Mouse (Mus musculus) central nervous system, embryonic 18 days (tissue): ENCODE measurements around the gene H2afx. TPM values are rescaled to one million over a fixed set of nuclear protein-coding genes. Genes with fewer than 3 reads are reported as not detected.

ENCODE experiments used
- polyA plus RNA-seq: library from polyadenylated mRNA; depleted of rRNA; stranded (reverse); fragments of >200 nt; gene quantifications from 2 replicates; pipeline ENCODE4 v1.2.3, GENCODE M21; 2012; rRNA removed

H2afx gene
- polyA plus RNA-seq = 123 and 133 TPM in 2 replicates

DNA sequence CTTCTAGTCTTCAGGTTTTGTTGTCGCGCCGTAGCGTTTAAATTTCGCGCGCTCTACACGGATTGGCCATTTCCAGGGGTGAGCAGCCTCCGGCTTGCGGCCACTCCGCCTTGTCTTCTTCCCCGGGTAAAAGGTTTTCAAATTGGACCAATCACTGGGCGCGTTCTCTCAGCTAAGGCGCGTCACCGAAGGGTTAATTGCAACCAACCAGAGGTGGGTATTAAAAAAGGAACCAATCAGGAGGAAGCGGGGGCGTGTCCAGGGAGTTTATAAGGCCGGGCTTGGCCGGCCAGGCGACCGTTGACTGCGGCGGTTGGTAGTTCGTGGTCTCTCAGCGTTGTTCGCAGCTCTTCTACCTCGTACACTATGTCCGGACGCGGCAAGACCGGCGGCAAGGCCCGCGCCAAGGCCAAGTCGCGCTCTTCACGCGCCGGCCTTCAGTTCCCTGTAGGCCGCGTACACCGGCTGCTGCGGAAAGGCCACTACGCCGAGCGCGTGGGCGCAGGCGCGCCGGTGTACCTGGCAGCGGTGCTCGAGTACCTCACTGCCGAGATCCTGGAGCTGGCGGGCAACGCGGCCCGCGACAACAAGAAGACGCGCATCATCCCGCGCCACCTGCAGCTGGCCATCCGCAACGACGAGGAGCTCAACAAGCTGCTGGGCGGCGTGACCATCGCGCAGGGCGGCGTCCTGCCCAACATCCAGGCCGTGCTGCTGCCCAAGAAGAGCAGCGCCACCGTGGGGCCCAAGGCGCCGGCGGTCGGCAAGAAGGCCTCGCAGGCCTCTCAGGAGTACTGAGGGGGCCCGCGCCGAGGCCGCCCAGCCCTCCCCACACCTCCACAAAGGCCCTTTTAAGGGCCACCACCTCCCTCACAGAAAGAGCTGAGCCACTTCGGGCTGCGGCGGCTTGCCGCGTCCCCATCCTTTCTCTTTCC, at the start of gene H2afx:
TSS of gene H2afx (plus strand) at position 299 of the 935 bp plus-strand sequence.

DNA sequence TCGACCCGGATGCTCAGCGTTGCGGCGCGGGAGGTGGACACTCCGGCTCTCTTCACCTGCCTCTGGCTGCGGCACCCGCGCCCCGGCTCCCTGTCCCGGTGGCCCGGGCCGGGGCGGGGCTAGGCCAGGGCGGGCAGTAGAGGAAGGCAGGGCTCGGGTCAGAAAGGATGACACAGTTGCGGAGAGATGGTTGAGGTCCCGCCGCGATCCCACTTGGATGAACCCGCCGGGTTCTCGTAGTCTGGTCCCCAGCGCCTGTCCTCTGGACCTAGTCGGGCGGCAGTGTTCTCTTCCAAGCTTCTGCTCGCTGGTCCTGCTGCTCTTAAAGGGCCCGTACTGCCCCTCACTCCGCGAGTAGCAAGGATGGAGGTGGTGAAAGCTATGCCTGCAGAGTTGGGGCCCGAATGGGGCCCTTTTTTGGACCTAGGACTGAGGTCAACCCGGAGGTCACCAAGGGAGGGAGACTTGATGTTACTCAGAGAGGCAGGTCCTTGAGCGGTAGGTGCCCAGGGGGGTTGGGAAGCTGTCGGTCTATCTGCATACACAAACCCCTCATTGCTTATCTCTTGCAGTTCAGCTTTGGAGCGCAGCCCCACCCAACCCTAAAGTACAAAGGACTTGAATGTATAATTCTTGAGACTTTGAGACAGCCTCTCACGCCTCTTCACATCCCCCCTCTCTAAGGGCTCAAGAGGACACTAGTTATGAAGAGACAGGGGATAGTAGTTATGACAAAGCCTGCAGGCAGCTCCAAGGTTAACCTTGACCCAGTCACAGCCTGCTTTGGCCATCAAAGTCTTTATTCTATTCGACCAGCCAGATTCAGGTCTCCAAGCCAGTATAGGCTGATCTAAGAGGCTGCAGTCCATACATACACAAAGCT, 46.2 kb upstream of the H2afx start, which contains the start of gene Abcg4:
TSS of gene Abcg4 (minus strand) at position 540 of the 883 bp plus-strand sequence.

DNA sequence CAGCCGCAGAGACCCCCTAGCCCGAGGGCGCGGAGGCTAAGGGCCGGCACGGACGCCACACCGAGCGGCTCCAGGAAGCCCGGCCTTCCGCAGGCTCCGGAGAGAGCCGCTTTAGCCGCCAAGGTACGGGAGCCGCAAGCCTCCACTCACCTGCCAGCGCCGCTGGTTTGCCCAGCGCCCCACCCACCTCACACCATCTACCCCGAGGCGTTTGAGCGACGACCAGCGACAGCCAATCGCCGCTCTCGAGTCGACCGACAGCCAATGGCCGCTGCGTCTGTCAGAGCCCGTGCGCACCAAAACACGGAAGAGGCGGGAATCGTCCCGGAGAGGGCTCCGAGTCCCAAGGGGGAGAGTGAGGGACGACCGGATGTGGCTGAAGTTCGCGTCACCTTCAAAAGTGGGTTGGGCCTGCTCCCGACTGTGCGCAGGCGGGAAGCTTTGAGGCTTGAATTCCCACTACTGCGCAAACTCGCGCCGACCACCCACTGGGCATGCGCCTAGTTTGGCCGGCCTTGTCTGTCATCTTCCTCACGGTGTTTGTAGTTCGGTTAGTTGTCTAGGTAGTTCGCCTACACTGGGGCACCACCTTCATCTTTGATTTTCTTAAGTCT, 28.9 kb upstream of the H2afx start, which contains the start of gene Hinfp:
TSS of gene Hinfp (minus strand) at position 206 of the 614 bp plus-strand sequence.

DNA sequence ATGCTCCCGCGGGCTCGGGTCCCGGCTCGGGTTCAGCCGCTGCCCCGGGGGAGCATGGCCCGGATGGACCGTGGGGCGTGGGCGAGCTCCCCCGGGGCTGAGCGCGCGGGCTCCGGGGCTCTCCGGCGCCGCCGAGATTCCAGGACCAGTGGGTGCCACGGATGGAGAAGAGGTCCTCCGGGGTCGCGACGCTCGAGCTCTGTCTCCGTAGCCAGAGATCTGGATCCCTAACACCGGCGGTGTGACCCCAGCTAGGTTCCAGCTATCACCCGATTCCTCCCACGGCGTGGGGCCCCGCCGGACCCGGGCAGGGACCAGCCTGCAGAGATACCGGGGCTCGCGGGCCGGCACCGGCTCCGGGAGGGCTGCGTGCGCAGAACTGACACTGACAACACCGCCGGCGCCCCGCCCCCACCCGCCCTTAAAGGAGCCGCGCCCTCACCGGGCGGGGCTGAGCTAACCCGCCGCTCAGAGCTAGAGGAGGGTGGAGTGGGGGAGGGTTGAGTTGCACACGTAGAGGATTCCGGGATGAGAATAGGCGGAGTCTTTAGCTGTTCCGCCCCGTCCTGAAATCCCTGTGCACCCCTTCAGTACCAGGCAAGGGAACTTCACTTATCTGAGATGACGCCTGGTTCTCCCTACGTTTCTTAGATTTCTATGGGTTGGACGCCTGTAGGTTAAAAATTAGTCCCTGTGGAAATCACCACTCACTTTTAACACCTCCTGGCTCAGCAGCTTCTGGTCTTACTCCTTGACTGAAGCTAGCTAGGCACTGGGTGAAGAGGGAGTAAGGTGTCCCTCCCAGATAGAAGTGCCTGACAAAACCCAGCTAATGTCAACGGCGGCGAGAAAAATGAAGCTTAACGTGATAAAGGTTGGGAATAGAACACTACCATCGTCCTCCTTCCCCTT, 14.4 kb upstream of the H2afx start, which contains the start of gene C2cd2l:
TSS of gene C2cd2l (minus strand) at position 399 of the 912 bp plus-strand sequence.

DNA sequence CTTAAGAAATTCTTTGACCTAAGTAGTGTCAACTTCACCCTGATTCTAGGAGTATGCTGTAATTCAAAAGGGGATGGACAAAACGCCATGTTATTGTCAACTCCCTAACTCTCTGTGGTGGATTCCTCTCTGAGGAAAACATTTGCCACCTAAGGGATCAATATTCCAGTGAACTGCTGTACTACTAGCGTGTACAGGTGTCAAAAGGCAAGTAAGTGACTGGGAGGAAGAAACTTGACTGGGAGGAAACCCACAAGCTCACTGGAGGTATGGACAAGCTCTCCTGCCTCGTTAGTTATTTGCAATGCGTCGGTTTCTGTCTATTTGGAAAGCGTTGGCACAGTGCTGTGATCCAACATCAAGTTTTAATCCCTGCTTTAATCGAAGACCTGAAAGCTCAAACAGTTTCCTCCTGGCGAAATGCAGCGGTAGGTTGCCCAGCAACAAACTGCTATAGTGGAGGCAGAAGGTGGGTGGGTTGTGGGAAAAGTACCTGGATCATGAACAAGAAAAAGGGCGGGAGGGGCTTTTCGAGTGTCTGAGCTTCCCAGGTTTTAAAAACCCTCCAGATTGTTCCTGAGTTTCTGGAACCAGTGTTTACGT, 8.6 kb upstream of the H2afx start, which contains the start of gene Dpagt1:
TSS of gene Dpagt1 (plus strand) at position 252 of the 603 bp plus-strand sequence.

DNA sequence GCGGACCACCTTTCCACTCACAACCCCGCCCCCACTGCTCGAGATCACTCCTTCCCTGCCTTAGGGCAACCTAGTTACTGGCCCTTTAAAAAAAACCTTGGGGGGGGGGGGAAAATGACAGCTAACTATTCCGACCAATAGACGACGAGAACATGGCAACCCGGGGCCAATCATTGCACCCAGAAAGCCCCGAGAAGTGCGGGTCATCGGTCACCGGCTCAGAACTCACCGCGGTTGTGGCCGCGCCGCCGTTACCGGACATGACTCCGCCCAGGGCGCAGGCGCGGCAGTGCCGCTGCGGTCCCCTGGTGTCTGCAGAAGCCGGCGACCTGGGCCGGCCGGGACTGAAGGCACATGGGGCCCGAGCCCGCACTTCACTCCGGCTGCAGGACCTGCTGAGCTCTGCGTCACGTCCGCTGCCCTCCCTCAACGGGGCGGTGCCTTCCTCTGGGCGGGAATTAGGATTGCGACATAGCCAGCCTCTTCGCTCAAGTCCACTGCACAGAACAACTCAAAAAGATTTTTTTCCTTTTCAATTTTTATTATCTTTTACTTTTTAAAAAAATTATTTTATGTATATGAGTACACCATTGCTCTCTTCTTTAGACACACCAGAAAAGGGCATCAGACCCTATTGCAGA, 9.4 kb downstream of the H2afx start, which contains the start of gene Hmbs:
TSS of gene Hmbs (minus strand) at position 448 of the 641 bp plus-strand sequence.

DNA sequence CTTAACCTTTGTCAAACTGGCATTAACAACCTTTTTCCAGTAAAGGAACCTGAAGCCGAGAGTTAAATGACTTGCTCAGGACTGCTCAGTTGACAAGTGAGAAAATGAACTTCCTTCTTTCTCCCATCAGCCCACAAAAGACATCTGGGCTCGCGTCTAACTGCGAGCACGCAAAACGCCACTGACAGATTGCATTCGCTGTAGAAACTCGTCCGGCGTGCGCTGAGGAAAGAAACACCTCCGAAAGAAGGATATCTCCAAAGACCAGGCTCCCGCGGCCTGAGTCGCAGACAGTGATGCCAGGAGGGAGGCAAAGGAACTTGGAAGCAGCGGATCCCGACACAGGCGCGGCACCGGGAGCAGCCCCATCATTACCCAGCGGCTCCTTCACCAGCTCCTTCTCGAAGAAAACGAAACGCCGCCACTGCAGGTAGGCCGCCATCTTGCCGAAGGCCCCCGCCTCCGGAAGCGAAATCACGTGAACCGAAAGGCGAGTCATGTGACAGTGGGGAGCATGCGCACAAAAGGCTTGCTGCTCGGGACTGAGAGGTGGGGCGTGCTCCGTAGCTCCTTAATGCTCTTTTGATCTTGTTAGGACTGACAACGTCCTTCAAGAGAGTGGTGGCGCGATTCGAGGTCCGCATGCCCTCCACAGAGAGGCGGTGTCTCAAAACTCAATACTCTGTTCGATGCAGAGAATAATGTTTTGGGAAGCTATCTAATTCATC, 26.9 kb downstream of the H2afx start, which contains the start of gene Vps11:
TSS of gene Vps11 (minus strand) at position 481 of the 728 bp plus-strand sequence.

DNA sequence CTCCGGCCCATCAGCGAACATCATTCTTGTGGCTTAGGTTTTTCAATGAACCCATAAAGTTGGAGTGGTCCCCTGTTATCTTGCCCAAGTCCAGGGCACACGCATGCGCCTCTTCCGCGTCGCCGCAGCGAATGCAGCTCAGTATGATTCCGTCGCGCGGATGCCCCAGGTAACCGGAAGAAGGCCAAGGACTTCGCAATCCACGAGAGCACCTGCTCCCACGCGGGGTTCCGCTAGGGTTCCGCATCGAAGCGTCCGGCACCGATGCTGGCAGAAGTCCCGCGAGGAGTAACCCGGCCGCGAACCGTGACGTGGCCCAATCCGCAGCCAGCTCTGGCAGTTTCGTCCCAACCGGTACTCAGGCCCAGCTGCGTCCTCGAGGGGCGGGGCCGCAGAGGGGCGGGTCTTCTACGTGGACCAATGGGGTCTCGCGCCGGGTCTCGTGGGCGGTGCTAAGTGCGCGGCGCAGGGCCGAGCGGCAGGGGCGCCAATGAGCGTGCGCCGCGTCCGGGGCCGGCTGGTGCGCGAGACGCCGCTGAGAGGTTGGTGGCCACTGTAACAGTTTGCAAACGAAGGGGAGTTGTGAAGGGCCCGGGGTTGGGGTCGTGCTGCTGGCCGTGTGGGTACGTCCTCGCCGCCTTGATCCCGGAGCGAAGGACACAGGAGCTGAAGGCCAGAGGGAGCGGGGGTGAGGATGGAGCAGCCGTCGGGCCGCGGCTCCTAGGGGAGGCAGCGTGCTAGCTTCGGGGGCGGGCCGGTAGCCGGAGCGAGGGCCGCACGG, 44.8 kb downstream of the H2afx start, which contains the start of gene Hyou1:
TSS of gene Hyou1 (plus strand) at position 437 of the 781 bp plus-strand sequence.

Other genes with a start within 250 kb of the H2afx start
- gene Mfrp, start 233.0 kb upstream of the H2afx start, polyA plus RNA-seq = 0.51 and 1.5 TPM in 2 replicates
- gene C1qtnf5, start 227.4 kb upstream of the H2afx start, polyA plus RNA-seq = 9.3 and 11.2 TPM in 2 replicates
- gene Gm49380, start 221.2 kb upstream of the H2afx start, polyA plus RNA-seq = 0.14 and 0.20 TPM in 2 replicates
- gene Rnf26, start 221.2 kb upstream of the H2afx start, polyA plus RNA-seq = 23.1 and 24.4 TPM in 2 replicates
- 17.9 and 19.4 TPM in 2 replicates for gene Mcam, start 200.2 kb upstream of the H2afx start, polyA plus RNA-seq
- 22.3 and 23.5 TPM in 2 replicates for gene Cbl, start 100.6 kb upstream of the H2afx start, polyA plus RNA-seq
- 1.2 and 2.8 TPM in 2 replicates for gene Ccdc153, start 94.0 kb upstream of the H2afx start, polyA plus RNA-seq
- 0.75 and 0.79 TPM in 2 replicates for gene Pdzd3, start 83.2 kb upstream of the H2afx start, polyA plus RNA-seq
- 3.6 and 3.8 TPM in 2 replicates for gene Nlrx1, start 66.1 kb upstream of the H2afx start, polyA plus RNA-seq
- 82.8 and 93.4 TPM in 2 replicates for gene Abcg4, start 46.1 kb upstream of the H2afx start, polyA plus RNA-seq
- gene Hinfp, start 29.0 kb upstream of the H2afx start, polyA plus RNA-seq = 42.4 and 43.8 TPM in 2 replicates
- gene C2cd2l, start 14.4 kb upstream of the H2afx start, polyA plus RNA-seq = 56.8 and 62.1 TPM in 2 replicates
- 37.3 and 39.1 TPM in 2 replicates for gene Dpagt1, start 8.7 kb upstream of the H2afx start, polyA plus RNA-seq
- gene Hmbs, start 9.5 kb downstream of the H2afx start, polyA plus RNA-seq = 37.8 and 38.9 TPM in 2 replicates
- gene Vps11, start 27.0 kb downstream of the H2afx start, polyA plus RNA-seq = 31.1 and 35.4 TPM in 2 replicates
- gene Hyou1, start 44.8 kb downstream of the H2afx start, polyA plus RNA-seq = 49.9 and 50.9 TPM in 2 replicates
- 60.4 and 61.0 TPM in 2 replicates for gene Slc37a4, start 62.2 kb downstream of the H2afx start, polyA plus RNA-seq
- 785 and 795 TPM in 2 replicates for gene Rps25, start 72.4 kb downstream of the H2afx start, polyA plus RNA-seq
- 207 and 215 TPM in 2 replicates for gene Trappc4, start 72.9 kb downstream of the H2afx start, polyA plus RNA-seq
- 55.8 and 58.3 TPM in 2 replicates for gene Ccdc84, start 83.9 kb downstream of the H2afx start, polyA plus RNA-seq
- gene Foxr1, start 106.4 kb downstream of the H2afx start, polyA plus RNA-seq = not detected in 2 replicates
- 0.08 TPM in 1 of 2 replicates, not detected in the other for gene Upk2, start 120.3 kb downstream of the H2afx start, polyA plus RNA-seq
- 13.9 and 19.7 TPM in 2 replicates for gene Bcl9l, start 148.1 kb downstream of the H2afx start, polyA plus RNA-seq
- not detected in 2 replicates for gene Cxcr5, start 227.2 kb downstream of the H2afx start, polyA plus RNA-seq